Mouse (Mus musculus): ENCODE results near the gene Garnl3. TPM values are rescaled to one million over a fixed set of nuclear protein-coding genes. Genes with fewer than 3 reads are reported as not detected.

Garnl3 gene
- polyA plus RNA-seq, 1 experiment, result 0.96 TPM

DNA sequence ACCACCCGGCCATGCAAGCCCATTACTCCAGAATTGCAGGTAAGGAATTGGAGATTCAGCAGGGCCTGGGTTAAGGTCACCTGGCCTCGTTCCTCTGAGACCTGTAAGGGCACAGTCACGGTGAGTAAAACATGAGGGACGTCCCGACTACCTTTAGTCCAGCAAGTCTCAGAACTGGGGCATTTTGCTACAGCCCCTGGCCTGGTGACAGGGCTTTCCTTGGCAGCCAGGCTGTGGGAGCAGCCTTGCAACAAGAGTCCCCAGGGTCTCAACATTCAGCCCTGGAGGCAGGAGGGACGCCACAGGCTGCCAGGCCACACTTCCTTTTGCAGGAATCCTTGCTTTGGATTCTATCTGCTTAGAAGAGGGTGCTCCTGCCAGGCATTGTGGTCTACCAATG is 88.7 kb downstream of the Garnl3 start:
- H3K4me3 ChIP-seq (ENCODE audit: control insufficient read depth, insufficient read depth, low read length), result no peak overlapping the region
- no peak overlapping the region for H3K27ac ChIP-seq (ENCODE audit: control insufficient read depth, insufficient read depth, low read length)
- no peaks in the 10 kb centered on the region for H3K4me1 ChIP-seq (replicated peaks; ENCODE audit: control insufficient read depth, insufficient read depth, low read length)
- H3K36me3 ChIP-seq (ENCODE audit: control insufficient read depth, insufficient read depth, low read length), result no peaks in the 10 kb centered on the region
- WGBS, result 84% methylated on average over 6 of the region's 6 CpGs
- no peak for DNase-seq
- no peaks in the 10 kb centered on the region for H3K27me3 ChIP-seq (ENCODE audit: control insufficient read depth, insufficient read depth, low read length)
- TF ChIP-seq CTCF (IDR thresholded peaks at IDR 0.05; ENCODE audit: borderline replicate concordance, control insufficient read depth, extremely low read depth, insufficient read depth, low read length, poor library complexity) (no peak), POLR2A (IDR thresholded peaks at IDR 0.05; ENCODE audit: control insufficient read depth, extremely low read depth, insufficient read depth, low read length, poor library complexity) (no peak)

DNA sequence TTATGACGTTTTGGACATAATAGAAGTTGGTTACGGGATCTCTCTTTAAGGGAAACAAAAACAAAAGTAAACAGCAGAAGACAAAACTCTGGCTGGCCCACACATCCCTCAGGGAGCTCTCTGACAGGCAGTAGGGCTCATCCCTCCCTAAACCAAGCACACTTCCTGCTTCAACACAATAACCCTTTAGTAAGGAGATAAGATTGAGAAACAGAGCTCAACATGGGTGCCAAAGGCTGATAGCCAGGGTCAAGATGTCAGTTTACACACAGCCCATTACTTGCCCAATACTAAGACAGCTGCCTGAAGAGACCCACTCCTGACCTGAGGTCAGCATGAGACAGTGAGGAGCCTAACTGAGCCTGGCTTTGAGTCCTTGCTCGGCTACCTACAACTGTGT is 89.9 kb downstream of the Garnl3 start:
- DNase-seq, result no peak
- Histone ChIP-seq H3K36me3 (ENCODE audit: control insufficient read depth, insufficient read depth, low read length) (no peaks in the 10 kb centered on the region), H3K4me3 (ENCODE audit: control insufficient read depth, insufficient read depth, low read length) (no peak overlapping the region), H3K4me1 (replicated peaks; ENCODE audit: control insufficient read depth, insufficient read depth, low read length) (no peaks in the 10 kb centered on the region), H3K27me3 (ENCODE audit: control insufficient read depth, insufficient read depth, low read length) (no peaks in the 10 kb centered on the region), H3K27ac (ENCODE audit: control insufficient read depth, insufficient read depth, low read length) (no peak overlapping the region)
- 84% methylated on average over 3 of the region's 3 CpGs for WGBS
- no peak for TF ChIP-seq POLR2A (IDR thresholded peaks at IDR 0.05; ENCODE audit: control insufficient read depth, extremely low read depth, insufficient read depth, low read length, poor library complexity)

DNA sequence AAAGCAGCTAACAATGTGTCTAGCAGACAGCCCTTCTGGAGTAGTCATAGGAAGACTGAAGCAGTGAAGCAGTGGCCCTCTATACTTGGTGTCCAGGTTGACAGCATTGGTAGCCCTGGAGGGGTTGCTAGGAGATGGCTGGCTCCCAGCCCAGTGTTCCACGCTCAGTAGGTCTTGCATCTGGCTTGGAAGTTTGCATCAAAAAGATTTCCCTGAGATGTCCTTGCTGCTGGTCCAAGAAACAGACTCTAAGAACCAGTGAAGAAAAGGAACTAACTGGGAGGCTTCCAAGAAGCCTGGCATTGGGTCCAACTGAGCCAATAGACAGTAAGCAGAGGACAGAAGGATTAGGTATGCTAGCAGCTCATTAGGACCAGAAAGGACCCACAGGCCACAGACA is 94.0 kb downstream of the Garnl3 start:
- no peak overlapping the region for H3K27ac ChIP-seq (ENCODE audit: control insufficient read depth, insufficient read depth, low read length)
- no peaks in the 10 kb centered on the region for H3K27me3 ChIP-seq (ENCODE audit: control insufficient read depth, insufficient read depth, low read length)
- no peak for TF ChIP-seq CTCF (IDR thresholded peaks at IDR 0.05; ENCODE audit: borderline replicate concordance, control insufficient read depth, extremely low read depth, insufficient read depth, low read length, poor library complexity)
- no peak for TF ChIP-seq POLR2A (IDR thresholded peaks at IDR 0.05; ENCODE audit: control insufficient read depth, extremely low read depth, insufficient read depth, low read length, poor library complexity)
- no peak for DNase-seq
- H3K36me3 ChIP-seq (ENCODE audit: control insufficient read depth, insufficient read depth, low read length), result no peaks in the 10 kb centered on the region
- peaks cover 22% of the 10 kb centered on the region for H3K4me1 ChIP-seq (replicated peaks; ENCODE audit: control insufficient read depth, insufficient read depth, low read length)
- no peak overlapping the region for H3K4me3 ChIP-seq (ENCODE audit: control insufficient read depth, insufficient read depth, low read length)
- WGBS, result 84% methylated on average over 1 of the region's 1 CpGs

DNA sequence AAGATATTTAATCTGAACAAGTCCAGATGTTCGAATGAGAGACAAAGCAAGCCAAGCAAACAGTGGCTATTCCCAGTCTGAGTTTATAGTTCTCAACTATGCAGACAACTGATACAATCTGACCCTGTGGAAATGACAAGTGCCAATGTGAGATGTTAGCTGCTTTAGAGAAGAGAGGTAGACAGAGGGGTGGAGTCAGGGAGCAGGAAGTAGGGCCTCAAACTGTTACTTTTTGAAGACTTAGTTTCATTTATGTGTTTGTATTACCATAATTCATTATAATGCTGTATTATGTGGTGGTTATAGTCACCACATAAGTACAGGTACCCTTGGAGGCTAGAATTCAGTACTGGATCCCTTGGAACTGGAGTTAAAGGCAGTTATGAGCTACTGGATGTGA is 96.2 kb downstream of the Garnl3 start:
- peaks cover 37% of the 10 kb centered on the region for H3K4me1 ChIP-seq (replicated peaks; ENCODE audit: control insufficient read depth, insufficient read depth, low read length)
- no peak for TF ChIP-seq POLR2A (IDR thresholded peaks at IDR 0.05; ENCODE audit: control insufficient read depth, extremely low read depth, insufficient read depth, low read length, poor library complexity)
- TF ChIP-seq CTCF (IDR thresholded peaks at IDR 0.05; ENCODE audit: borderline replicate concordance, control insufficient read depth, extremely low read depth, insufficient read depth, low read length, poor library complexity), result no peak
- no peak overlapping the region for H3K4me3 ChIP-seq (ENCODE audit: control insufficient read depth, insufficient read depth, low read length)
- WGBS, result 68% methylated on average over 1 of the region's 1 CpGs
- H3K27me3 ChIP-seq (ENCODE audit: control insufficient read depth, insufficient read depth, low read length), result no peaks in the 10 kb centered on the region
- H3K27ac ChIP-seq (ENCODE audit: control insufficient read depth, insufficient read depth, low read length), result no peak overlapping the region
- DNase-seq, result peak; percentile 12
- no peaks in the 10 kb centered on the region for H3K36me3 ChIP-seq (ENCODE audit: control insufficient read depth, insufficient read depth, low read length)

DNA sequence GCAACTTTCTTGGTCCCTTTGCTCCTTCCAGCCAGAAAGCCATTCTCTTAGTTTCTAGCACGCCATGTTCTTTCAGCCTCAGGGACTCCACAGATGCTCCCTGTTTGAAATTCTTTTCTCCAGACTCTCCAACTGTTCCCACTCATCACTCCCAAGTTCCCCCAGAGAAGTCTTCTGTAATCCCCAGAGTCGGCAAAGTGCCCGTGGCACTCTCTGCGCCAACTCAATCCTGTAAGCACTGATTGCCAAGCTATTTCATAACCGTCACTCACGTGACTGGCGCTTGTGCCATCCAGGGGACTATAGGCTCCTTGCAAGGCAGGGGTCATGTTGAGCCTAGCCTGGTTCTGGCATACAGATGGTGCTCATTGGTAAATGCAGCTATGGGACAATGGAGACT is 98.2 kb downstream of the Garnl3 start:
- TF ChIP-seq CTCF (IDR thresholded peaks at IDR 0.05; ENCODE audit: borderline replicate concordance, control insufficient read depth, extremely low read depth, insufficient read depth, low read length, poor library complexity) (no peak), POLR2A (IDR thresholded peaks at IDR 0.05; ENCODE audit: control insufficient read depth, extremely low read depth, insufficient read depth, low read length, poor library complexity) (no peak)
- no peak for DNase-seq
- Histone ChIP-seq H3K4me1 (replicated peaks; ENCODE audit: control insufficient read depth, insufficient read depth, low read length) (peaks cover 41% of the 10 kb centered on the region), H3K27ac (ENCODE audit: control insufficient read depth, insufficient read depth, low read length) (peak overlapping the region; percentile 45), H3K27me3 (ENCODE audit: control insufficient read depth, insufficient read depth, low read length) (no peaks in the 10 kb centered on the region), H3K36me3 (ENCODE audit: control insufficient read depth, insufficient read depth, low read length) (no peaks in the 10 kb centered on the region), H3K4me3 (ENCODE audit: control insufficient read depth, insufficient read depth, low read length) (no peak overlapping the region)
- WGBS, result 95% methylated on average over 7 of the region's 7 CpGs

DNA sequence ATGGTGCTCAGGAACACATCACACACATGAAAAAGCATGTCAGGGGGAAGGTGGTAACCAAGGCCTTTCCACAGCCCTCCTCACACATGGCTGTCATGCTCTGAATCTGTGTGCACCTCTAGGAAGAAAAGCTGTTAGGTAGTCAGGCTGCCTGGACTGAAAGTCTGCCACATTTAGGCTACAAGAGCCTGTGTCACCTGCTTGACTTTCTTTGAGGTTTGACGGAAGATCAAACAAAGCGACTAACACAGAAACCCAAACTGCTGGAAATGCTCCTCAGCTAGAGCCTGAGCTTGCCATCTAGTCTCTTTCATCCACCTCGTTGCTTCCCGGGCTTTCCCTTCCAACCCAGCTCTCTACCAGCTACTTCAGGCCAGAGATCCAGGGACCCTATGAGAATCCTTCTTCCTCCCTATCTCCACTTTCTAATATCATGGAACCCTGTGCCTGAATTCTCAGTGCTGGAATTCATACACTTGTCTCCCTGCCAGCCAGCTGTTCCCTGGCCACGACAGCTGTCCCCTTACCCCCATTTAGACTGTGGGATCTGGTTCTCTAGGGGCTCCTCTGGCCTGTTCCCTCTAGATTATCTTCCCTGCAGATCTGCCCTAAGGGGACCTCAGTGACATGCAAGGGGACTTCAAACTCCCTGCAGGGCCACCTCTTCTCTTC is 98.9 kb downstream of the Garnl3 start:
- Histone ChIP-seq H3K4me3 (ENCODE audit: control insufficient read depth, insufficient read depth, low read length) (no peak overlapping the region), H3K4me1 (replicated peaks; ENCODE audit: control insufficient read depth, insufficient read depth, low read length) (peaks cover 41% of the 10 kb centered on the region), H3K27ac (ENCODE audit: control insufficient read depth, insufficient read depth, low read length) (peak overlapping the region; percentile 87), H3K27me3 (ENCODE audit: control insufficient read depth, insufficient read depth, low read length) (no peaks in the 10 kb centered on the region), H3K36me3 (ENCODE audit: control insufficient read depth, insufficient read depth, low read length) (no peaks in the 10 kb centered on the region)
- WGBS, result 7% methylated on average over 5 of the region's 5 CpGs
- TF ChIP-seq CTCF (IDR thresholded peaks at IDR 0.05; ENCODE audit: borderline replicate concordance, control insufficient read depth, extremely low read depth, insufficient read depth, low read length, poor library complexity), result no peak
- no peak for TF ChIP-seq POLR2A (IDR thresholded peaks at IDR 0.05; ENCODE audit: control insufficient read depth, extremely low read depth, insufficient read depth, low read length, poor library complexity)
- DNase-seq, result peak; percentile 31

DNA sequence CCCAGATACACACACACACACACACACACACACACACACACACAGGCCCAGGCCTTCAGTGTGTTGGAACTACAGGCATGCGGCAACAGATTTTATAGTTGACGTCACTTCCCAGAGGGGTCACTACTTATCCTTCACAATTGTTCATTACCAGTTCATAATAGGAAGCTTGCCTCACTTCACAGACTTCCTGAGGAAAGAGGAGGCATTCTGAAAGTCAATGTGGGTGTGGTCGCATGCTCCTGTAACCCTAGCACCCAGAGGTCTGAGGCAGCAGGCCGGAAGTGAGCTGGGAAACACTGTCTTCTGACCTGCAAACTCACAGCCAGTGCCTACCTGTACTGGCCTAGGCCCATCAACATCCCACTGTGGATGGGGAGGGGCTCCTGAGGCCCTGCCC is 106.4 kb downstream of the Garnl3 start:
- H3K27ac ChIP-seq (ENCODE audit: control insufficient read depth, insufficient read depth, low read length), result no peak overlapping the region
- H3K36me3 ChIP-seq (ENCODE audit: control insufficient read depth, insufficient read depth, low read length), result no peaks in the 10 kb centered on the region
- TF ChIP-seq CTCF (IDR thresholded peaks at IDR 0.05; ENCODE audit: borderline replicate concordance, control insufficient read depth, extremely low read depth, insufficient read depth, low read length, poor library complexity) (no peak), POLR2A (IDR thresholded peaks at IDR 0.05; ENCODE audit: control insufficient read depth, extremely low read depth, insufficient read depth, low read length, poor library complexity) (no peak)
- H3K27me3 ChIP-seq (ENCODE audit: control insufficient read depth, insufficient read depth, low read length), result no peaks in the 10 kb centered on the region
- DNase-seq, result no peak
- WGBS, result 41% methylated on average over 4 of the region's 4 CpGs
- H3K4me1 ChIP-seq (replicated peaks; ENCODE audit: control insufficient read depth, insufficient read depth, low read length), result peaks cover 4% of the 10 kb centered on the region
- H3K4me3 ChIP-seq (ENCODE audit: control insufficient read depth, insufficient read depth, low read length), result no peak overlapping the region

Data from thymus, adult 2 months (tissue).